Mouse (Mus musculus) layer of hippocampus, postnatal 25 days (tissue): Measurements from ENCODE around the gene Fap. TPM values are rescaled to one million over a fixed set of nuclear protein-coding genes. Genes with fewer than 3 reads are reported as not detected.

ENCODE experiments used
- DNase-seq, 2 experiments: peaks; one replicate each; pipeline ENCODE4 v3.0.0; 2022; ENCODE audit warnings: mixed read lengths in 2 of 2, low spot score in 1 of 2; ENCODE audit errors: extremely low spot score in 1 of 2
- total RNA-seq, 2 experiments: library from RNA; stranded (reverse); gene quantifications; 2 replicates each; pipeline ENCODE4 v1.2.3; 2021

Gene Fap
- total RNA-seq = under 1 TPM; 0.70 to 0.96 TPM

DNA sequence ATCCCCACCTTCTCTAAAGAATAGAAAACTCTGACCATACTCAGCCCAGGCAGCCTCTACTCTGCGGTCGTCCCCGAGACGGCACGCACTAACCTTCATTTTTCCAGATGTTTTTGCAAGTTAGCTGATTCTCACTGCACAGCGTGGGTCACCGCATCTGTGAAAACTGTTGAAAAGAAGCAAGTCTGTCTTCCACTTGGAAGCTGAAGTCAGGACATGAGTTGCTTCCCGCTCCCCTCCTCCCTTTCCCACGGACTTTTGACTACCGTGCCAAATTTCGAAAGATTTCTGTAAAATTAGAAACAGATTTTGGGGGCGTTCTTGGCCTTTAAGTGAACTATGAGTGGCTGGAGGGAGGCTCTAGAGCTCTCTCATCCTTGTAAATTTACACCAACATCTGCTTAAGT is at the start of gene Fap:
Gene Fap (minus strand): TSS at position 323 of the 407 bp plus-strand sequence.
- no peak for DNase-seq

DNA sequence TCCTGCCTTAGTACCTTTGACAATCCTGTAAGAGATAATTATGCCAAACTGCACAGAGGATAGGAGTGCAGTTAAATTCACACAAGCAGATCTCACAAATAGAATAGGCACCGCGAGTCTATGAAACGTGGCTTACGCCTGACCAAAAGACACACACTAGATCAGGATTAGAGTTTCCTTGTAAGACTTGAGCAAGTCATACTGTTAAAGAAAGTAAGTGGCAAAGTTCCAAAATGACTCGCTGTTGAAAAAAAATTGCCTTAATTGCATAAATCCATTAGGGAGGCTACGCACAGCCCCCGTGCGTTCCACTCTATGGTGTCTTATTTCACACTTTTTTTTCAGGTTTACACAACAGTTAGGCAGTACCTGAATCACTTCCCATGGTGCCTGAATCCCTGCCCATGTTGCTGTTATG is 49.2 kb upstream of the Fap start:
- DNase-seq = no peak

DNA sequence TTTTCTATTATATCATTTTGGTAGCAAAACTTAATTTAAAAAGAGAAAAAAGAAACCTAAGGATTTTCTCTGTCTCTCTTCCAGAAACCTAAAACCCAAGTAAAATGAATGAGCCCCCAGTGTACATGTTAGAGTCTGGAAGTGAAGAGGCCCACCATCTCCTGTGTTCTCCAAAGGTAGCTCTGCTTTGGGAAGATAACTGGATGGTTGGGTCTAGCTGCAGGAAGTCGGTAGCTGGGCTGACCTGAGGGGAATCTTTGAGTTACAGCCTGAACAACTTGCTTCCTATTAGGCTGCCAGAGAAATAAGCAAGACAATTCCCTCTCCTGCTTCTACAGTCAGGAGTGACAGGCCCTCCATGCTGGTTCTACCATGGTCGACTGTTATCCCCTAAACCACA is 45.8 kb upstream of the Fap start:
- no peak for DNase-seq

DNA sequence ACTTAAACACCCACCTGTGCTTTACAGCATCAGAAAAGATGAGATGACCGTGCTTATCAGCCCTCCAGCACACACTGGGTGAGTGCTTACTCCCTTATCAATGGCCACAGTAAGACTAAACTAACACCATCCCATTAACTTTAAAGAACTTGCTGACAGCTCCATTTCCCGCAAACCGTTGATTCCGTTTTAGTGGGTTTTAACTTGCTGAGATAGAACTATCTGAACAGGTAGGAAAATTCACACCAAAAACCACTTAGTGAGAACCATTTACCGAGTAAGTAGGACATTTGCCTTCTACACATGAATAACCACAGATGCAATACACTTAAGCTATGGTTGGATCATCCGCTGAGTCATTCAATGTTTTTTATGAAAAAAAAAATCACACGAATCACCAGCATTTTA is 45.1 kb upstream of the Fap start:
- no peak for DNase-seq

DNA sequence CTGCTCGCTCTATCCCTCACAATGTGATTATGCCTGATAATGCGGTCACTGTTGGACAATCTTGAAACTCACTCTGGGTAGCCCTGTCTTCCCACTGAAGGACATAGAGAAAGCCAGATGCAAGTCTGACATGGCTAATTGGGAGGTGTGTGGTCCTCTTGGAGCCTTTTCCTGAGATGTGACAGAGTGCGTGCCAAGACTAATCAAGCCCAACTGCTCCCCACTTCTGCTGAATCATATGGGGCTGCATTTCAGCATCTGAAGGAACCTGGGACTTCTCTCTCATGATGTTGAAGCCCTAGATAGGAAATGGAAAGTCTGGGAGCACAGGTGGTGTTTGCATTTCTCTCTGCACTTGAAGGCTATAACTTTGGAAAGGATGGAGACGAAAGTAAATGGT is 39.3 kb upstream of the Fap start:
- no peak for DNase-seq

DNA sequence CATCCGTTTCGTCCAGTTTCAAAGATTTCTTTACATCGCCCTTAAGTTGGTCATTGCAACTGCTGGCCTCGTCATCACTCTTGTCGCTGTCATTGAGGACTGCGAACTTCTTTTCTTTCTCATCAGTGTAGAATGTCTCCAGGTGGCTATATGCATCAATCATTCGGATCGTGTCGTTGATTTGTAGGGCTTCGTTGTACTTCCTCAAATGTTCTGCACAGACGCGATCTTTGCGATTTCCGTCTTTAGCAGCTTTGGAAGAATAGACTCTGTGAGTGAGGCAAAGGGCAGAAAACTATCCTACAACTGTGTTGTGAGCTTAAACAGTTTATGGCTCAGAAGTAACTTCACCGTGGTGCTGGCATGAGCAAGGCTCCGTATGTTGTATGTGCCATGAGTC is 32.3 kb upstream of the Fap start:
- no peak for DNase-seq

DNA sequence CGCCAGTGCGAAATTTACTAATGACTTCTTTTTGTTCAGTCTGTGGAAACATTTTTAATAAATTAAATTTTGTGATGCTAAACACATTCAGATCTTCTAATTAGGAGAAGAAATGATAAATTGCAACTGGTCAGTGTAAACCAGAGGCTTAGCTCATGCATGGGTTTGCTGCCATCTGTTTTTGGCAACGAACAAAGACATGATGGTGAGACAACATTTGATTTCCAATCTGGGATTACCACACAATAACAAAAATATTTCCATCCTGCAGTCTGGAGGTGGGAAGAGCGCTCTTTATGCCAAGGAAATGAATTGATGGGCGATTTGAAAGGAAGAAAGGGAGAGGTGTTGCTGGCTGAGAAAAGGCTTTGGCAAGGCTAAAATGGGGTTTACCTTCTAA is 29.7 kb upstream of the Fap start:
- DNase-seq = no peak

DNA sequence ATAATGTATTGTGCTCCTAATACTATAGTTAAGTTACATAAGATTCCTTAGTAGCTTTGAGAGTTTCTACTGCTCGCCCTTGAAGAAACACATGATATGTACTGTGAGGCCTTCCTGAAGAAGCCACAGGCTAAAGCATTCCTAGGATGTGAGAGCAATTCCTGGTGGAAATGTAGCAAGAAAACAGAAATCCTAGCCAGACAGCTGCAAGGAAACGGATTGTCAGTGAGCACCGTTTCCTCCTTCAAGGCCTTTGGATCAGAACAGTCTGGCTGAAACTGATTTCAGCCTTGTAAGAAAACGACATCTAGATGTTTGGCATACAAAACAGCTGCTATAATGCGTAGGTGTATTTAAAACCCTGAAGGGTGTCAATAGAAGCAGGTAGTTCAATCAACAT is 22.7 kb upstream of the Fap start:
- DNase-seq = no peak

DNA sequence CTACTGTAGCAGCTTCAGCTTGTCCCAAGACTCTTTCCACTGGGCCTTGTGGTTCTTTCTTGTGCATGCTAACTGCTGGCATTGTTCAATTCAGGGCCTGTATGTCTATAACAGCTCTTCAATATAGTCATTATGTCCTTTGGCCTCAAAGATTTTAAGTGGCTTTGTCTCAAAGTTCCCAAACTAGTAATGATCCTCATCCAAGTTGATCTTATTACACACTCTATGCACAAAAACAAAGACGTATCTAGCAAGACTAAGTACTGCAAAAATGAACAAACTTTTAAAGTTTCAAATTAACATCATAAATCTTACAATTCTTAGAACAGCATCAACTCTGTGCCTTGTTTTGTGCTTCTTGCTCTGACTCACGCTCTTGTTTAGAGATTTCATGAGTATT is 20.6 kb upstream of the Fap start:
- DNase-seq = no peak

DNA sequence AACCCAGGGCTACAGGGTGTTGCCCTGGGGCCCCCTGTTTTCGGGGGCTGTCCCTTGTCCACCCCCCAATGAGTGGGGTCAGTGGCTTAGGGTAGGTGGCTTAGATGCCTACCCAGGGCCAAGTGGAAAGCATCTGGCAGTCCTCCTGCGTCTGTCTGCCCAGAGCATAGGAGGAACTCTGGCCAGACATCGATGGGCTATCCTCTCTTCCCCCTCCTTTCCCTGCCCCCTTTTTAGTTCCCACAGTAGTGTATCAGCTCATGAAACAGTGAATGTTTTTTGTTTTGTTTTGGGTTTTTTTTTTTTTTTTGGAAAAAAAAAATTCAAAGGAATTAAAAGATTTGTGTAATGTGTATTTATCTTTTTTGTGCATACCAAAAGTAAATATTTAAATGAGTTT is 17.7 kb upstream of the Fap start:
- no peak for DNase-seq

DNA sequence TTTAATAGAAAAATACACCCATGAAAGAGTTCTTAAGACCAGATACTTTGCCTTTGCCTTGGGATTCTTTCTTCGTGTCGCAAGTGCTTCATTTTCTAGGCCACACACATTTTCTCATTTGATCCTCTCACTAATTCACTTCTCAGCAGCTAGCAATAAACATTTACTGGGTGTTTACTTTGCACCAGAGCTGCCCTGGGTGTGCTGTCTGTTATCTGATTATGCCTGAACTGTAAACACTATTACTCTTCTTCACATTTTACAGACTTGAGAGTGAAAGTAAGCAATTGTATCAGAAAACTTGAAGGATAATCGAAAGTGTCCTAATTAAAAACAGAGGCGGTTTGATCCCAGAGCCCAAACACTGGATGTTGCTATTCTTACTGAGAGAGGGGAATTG is 15.5 kb upstream of the Fap start:
- no peak for DNase-seq

DNA sequence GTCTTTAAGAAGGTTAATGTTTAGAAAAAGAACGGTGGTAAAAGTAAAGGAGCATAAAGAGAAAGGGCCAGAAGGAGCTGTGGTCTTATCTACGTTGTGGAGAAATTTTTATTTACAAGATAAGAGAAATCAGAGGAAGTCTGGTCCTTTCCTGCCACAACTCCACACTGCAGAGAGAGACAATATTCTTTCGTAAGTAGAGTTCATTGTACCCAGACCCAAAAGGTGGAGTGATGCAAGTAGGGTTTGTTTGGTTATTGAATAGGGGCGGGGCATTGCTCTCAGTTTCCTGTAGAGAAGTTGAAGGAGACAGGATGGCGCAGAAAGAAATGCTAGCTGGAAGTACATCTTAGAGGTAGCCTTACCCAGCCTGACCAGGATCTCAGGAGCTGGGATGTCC is 11.9 kb upstream of the Fap start:
- DNase-seq = no peak

DNA sequence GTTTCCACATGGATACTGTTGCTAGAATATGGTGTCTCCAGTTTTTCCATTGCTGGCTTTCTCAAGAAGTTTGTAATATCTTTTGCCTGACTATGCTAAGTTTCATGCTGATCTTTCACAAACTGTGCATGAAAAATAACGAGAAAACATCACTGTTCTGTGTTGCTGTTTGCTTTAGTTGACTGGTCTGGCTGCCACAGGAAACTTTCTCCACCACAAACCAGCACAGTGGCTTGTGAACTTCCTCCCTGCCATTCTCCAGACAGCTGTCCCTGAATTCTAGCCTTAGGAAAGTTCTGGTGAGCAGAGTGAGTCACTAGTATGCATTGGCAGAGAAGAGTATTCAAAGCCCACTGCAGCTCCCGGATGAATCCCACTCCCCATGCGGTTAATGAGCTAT is 1.1 kb upstream of the Fap start:
- DNase-seq = no peak

DNA sequence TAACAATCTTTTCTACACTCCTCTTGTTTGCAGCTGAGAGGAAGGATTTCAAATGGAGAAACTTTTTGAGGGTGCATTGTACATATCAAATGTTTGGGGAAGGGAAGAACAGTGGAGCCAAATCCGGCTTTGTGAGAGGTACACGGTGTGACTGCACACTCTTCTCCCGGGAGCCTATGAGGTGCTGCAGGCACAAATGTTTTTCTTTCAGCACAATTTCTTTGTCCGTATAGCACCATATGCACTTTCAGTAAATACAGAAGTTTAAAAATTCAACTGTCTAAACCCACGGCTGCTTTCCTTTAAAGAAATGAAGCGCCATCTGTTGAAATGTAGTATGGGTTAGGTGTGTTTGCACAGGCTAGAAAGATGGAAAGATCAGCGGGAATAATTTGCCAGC is 375 bp upstream of the Fap start:
- DNase-seq = no peak

DNA sequence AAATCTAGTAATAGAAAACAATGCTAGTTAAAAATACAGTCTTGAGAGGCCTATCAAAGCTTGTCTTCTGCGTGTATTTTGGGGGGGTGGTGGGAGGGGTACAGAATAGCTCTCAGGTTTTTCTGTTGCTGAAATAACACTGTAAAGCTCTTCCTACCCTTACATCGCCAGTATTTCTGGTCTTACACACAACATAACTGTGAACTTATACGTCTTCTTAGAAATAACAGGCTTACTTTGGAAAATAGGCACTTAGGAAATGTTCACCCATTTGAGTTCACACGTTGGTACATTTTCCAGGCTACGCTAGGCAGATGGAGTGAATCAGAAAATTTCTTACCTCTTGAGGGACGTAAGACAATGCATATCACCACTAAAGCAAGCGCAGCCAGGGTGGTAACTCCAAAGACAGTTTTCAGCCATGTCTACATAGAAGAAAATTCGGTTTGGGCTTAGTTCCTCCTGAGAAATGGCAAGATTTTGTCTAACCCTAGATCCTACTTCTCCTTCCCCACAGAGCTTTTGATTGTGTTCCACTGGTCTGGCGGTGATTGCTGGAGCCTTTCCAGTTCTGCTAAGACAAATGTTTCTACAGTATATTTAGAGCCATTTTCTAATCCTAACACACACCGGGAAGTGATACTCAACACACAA is 649 bp downstream of the Fap start:
- DNase-seq = no peak

DNA sequence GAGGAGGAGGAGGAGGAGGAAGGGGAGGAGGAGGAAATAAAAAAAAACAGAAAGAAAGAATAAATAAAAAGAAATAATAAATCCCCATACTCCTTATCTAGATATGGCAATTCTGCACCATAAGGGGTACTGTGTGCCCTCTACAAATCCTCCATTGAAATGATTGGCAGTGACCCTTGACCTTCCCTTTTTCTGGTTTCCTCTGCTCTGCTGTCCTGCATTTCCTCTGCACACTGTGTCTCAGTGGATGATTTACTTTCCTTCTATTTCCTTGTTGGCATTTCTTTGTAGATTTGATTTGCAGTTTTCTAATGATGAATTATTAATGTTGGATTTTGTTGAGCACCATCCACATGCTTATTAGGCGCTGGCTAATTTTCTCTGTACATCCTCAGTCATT is 9.2 kb downstream of the Fap start:
- DNase-seq = no peak

DNA sequence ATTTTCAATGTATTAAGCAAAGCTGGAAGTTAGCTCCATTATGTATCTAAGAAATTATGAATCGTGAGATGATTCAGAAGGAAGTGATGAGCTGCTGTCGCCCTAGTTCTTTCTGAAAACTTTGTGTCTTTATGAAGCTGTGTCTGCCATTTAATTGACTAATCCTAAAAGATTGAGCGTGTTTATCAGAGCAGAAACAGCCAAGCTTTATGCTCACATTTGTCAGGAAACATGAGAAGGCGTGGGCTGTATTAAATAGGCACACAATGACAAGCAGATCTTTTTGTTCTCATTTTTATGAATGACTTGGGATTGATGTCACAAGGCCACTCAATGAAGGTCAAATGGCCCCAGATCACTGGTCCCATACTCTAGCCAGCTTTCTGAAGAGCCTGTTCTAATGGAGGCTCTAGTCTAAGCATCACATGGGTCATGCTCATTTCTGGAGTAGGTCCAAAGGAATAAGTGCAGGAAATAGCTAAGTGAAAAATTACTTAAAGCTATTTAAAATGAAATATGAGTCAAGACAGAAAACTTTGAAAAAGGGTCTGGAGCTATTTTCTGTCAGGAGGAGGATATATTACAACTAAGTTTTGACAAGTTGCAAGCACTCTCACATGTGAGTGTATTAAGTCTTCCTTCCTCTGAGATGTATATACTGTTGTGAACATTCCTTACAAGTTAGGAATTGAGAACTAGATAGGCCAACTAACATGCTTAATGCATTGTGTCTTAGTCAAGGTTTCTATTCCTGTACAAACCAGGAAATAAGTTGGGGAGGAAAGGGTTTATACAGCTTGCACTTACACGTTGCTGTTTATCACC is 11.0 kb downstream of the Fap start:
- DNase-seq = no peak

DNA sequence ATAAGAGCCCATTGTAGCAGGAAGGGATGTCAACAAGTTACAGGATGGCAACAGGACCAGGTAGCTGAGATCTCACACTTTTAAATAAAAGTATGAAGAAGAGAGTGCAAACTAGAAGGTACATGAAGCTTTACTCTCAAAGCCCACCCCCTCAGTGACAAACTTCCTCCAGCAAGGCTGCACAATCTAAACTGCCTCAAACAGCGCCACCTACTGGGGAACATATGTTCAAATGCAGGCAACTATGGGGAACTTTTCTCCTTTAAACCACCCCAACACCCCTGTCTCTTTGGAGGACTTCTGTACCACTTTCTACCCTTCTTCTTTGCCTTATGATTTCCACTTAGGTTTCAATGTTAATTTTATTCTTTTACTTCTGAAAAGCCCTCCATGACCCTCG is 16.5 kb downstream of the Fap start:
- no peak for DNase-seq

DNA sequence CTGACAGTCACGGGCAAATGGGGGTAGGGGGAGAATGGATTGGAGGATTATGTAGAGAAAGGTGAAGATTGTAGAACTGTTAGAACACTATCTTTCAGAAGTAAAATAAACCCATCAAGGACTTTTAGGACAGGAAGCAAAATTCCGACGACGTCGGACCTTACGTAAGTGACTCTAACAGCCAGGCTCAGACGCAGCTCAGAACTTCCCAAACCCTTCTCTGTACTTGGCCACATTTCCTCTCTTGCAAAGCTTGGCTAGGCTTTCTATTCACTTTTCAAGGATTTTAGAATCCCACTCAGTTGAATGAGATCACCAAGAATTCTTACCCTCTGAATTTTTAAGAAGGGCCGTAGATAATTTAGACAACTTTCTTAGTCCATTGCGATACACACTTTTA is 17.5 kb downstream of the Fap start:
- no peak for DNase-seq

DNA sequence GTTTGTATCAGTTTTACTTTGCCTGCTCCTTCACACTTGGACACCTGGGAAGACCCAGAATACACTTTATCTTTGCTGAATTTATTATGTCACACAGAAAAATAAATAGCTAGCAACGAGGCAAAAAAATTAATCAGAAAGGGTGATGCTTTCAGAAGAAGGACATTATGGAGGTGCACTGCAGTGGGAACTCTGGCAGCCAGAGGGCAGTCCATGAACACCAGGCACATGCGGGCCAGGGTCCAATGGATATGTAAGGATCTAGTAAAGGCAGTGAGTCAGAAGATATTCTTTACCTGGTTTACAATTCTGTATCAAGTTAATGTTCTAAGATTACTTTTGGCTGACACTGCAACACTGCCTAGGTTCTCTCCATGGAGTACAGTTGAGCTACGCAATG is 24.2 kb downstream of the Fap start:
- no peak for DNase-seq

DNA sequence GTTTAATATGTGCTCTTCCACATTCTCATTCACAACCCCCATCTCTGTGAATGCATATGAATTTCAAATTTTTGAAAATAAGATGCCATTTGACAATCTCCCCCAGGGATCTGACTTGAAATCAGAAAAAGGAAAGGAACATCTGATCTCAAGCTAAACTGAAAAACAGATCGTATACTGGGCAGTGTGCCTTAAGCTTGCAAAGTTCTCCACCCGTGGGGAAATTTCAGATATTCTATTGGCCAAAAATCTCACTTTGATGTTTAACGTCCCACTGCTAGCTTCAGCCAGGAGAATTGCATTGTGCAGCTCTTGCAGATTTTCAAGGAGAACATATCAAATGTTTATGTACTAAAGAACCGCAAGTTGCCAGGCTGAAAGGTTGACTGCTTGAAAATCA is 24.7 kb downstream of the Fap start:
- DNase-seq = no peak

DNA sequence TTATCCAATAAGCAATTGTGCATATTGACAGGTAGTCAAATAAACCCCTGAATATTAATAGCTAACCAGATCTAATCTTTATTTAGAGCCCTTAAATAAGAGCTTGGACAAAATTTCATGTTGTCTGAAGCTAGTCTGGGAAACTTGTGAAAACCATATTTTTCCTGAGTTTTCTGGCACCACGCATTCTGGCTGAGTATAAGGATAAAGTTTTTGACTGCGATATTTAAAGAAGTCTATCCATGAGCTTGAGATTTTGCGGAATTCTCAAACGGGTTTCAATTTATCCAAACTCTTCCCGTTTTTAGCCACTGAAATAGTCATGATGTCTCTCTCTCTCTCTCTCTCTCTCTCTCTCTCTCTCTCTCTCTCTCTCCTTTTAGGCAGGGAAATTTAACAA is 25.8 kb downstream of the Fap start:
- no peak for DNase-seq
